Mouse (Mus musculus) liver, postnatal 0 days (tissue): ENCODE measurements around the gene Cpxm2.

Source experiments
- CTCF ChIP-seq: sonication (generic); IDR thresholded peaks from 2 replicates; pipeline ENCODE4 v1.5.1; 2016; ENCODE audit warnings: antibody characterized with exemption, low read depth
- EP300 ChIP-seq: IDR thresholded peaks from 2 replicates; pipeline ENCODE4 v1.6.1; 2016; ENCODE audit warnings: antibody characterized with exemption, low read depth, mild to moderate bottlenecking

GRCm38 (mm10) chr7:132025591-132025990 lies 128.9 kb downstream of the Cpxm2 start:
- no peak for TF ChIP-seq CTCF
- TF ChIP-seq EP300: no peak
